Mouse (Mus musculus): ENCODE results near the gene Gpld1. TPM values are rescaled to one million over a fixed set of nuclear protein-coding genes. Genes with fewer than 3 reads are reported as not detected.

The Gpld1 gene
- 3.1 and 3.2 TPM in 2 replicates for polyA plus RNA-seq (2015; fragmentation: Nextera tagmentation; extraction: Ambion mirVana)

DNA sequence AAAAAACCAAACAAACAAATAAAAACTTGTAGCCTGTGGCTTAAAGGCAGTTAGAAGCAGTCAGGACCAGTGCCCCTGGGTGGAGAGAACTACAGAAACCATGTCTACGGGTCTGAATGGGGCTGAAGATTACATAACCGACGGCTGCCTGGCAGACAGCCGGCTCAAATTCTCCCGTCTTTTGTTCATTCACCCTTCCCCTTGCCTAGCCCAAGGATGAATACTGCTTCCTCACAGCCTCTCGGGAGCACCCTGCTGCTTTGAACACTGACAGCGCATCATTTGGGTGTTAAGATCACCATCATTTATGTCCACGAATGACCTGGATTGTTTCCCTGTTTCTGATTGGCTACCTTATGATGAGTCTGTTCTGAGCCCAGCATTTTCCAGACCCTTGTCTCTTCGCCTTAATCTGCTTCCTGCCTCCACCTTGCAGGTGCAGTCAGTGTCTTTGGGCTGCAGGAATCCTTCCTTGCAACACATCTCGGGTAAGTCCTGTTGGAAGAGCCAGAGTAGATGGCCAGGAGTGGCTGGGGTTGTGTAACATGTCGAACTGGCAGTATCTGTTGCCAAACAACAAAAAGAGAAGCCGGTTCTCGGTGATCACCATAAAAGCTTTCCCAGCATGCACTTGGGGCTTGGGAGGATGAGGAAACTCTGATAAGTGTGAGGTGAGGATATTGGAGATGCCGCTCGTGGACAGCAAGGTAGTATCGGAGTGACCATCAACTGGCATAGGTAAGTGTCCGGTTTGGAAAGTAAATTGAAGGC, at the start of gene Gpld1:
TSS of gene Gpld1 (plus strand) at position 641 of the 771 bp plus-strand sequence.
- peaks cover 9% of the 10 kb centered on the region for H3K4me1 ChIP-seq
- no peaks in the 10 kb centered on the region for H3K36me3 ChIP-seq
- H3K27ac ChIP-seq, result no peak within 1 kb of the TSS
- no peaks in the 10 kb centered on the region for H3K27me3 ChIP-seq (replicated peaks)
- H3K4me3 ChIP-seq (replicated peaks), result no peak within 1 kb of the TSS
- 59% methylated on average over 17 of the region's 17 CpGs for WGBS
- H3K9me3 ChIP-seq, result no peaks in the 10 kb centered on the region
- no peak within 1 kb of the TSS for H3K9ac ChIP-seq
- H3K4me2 ChIP-seq, result no peak within 1 kb of the TSS
- ATAC-seq (ENCODE audit: insufficient read depth, low FRiP score, low read depth), result no peak

DNA sequence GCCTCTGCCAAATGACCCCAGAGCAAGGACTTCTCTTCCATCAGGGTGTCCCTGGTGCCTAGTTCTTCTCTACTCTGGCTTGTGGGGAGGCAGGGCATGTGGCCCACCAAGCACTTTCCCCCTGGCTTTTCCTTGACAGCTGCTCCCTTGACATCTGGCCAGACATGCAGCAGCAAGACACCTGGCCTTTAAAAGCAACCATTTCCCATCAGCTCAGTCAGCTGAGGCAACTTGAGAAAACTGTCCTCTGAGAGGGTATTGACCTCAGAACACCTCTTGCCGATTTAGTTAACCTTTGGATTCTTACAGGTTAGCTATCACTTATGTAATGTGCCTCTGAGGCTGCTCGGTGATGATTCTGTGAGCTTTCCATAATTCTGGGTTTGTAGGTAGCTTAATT, 49.1 kb upstream of the Gpld1 start:
- no peak overlapping the region for H3K9ac ChIP-seq
- no peaks in the 10 kb centered on the region for H3K36me3 ChIP-seq
- no peak overlapping the region for H3K4me3 ChIP-seq (replicated peaks)
- H3K4me2 ChIP-seq, result no peak overlapping the region
- ATAC-seq (ENCODE audit: insufficient read depth, low FRiP score, low read depth), result no peak
- no peaks in the 10 kb centered on the region for H3K9me3 ChIP-seq
- H3K27ac ChIP-seq, result no peak overlapping the region
- 71% methylated on average over 2 of the region's 2 CpGs for WGBS
- no peaks in the 10 kb centered on the region for H3K4me1 ChIP-seq
- H3K27me3 ChIP-seq (replicated peaks), result no peaks in the 10 kb centered on the region

DNA sequence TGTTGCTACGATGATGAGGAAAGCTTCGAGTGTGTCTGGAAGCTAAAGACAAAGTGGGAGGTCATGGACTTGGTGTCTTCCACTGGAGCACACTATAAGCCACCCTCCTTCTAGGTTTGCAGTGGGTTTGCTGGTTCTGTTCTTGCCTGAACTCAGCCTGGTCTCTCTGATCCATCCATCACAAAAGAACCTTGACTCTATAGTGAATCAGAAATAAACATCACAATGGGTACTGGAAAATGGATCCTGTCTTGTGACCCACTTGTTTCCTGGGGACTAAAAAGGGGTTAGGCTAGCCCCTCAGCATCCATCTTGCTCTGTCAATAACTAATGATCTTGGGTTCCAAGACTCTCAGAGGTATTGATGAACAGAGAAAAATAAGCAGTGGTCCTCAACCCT, 41.0 kb upstream of the Gpld1 start:
- no peak for ATAC-seq (ENCODE audit: insufficient read depth, low FRiP score, low read depth)

DNA sequence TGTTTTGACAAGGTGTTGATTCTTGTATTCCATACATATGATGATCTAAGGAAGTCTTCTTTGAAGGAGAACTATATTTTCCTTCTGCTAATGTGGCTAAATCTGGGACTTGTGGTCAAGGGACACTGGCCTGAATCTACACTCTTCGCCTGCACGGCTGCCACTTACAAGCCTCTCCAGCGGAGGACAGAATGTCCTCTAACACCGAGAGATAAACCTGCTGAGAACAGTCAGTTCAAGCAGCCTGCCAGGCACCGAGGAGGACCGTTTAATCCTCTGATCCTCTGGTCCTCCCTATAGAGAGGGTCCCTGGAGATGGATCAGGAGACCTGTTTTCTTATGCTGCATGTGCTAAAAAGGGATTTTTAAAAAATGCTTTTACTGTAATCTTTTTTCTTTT, 39.5 kb upstream of the Gpld1 start:
- no peaks in the 10 kb centered on the region for H3K27me3 ChIP-seq (replicated peaks)
- H3K9me3 ChIP-seq, result no peaks in the 10 kb centered on the region
- H3K36me3 ChIP-seq, result no peaks in the 10 kb centered on the region
- H3K4me3 ChIP-seq (replicated peaks), result no peak overlapping the region
- no peak overlapping the region for H3K4me2 ChIP-seq
- WGBS, result 84% methylated on average over 6 of the region's 6 CpGs
- H3K9ac ChIP-seq, result no peak overlapping the region
- ATAC-seq (ENCODE audit: insufficient read depth, low FRiP score, low read depth), result no peak
- no peaks in the 10 kb centered on the region for H3K4me1 ChIP-seq
- no peak overlapping the region for H3K27ac ChIP-seq

More for the DNA sequence above, 41.0 kb upstream of the Gpld1 start:
- H3K4me1 ChIP-seq, result no peaks in the 10 kb centered on the region
- no peaks in the 10 kb centered on the region for H3K27me3 ChIP-seq (replicated peaks)
- no peaks in the 10 kb centered on the region for H3K36me3 ChIP-seq
- no peak overlapping the region for H3K9ac ChIP-seq
- H3K4me2 ChIP-seq, result no peak overlapping the region
- no peak overlapping the region for H3K4me3 ChIP-seq (replicated peaks)
- 92% methylated on average over 2 of the region's 2 CpGs for WGBS
- H3K9me3 ChIP-seq, result no peaks in the 10 kb centered on the region
- no peak overlapping the region for H3K27ac ChIP-seq

DNA sequence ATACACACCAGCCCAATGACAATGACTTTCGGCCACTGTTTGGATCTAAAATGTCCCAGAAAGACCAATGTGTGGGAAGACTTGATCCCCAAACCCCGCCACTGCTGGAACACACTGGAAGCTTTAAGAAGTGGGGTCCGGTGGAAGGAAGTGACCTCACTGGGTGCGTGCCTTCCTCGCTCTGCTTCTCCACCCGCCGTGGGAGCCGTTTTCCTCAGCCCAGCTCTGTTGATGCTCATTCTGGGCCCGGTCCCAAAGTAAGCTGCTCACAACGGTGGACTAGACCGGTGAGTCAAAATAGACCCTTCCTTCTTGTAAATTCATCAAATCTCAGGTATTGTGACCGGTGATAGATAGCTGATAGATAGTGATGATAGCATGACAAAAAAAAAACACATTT, 37.5 kb upstream of the Gpld1 start:
- Histone ChIP-seq H3K9me3 (no peaks in the 10 kb centered on the region), H3K27me3 (replicated peaks) (no peaks in the 10 kb centered on the region), H3K4me3 (replicated peaks) (no peak overlapping the region), H3K4me1 (no peaks in the 10 kb centered on the region), H3K27ac (no peak overlapping the region), H3K9ac (no peak overlapping the region), H3K4me2 (no peak overlapping the region), H3K36me3 (no peaks in the 10 kb centered on the region)
- no peak for ATAC-seq (ENCODE audit: insufficient read depth, low FRiP score, low read depth)
- WGBS, result 90% methylated on average over 12 of the region's 12 CpGs

DNA sequence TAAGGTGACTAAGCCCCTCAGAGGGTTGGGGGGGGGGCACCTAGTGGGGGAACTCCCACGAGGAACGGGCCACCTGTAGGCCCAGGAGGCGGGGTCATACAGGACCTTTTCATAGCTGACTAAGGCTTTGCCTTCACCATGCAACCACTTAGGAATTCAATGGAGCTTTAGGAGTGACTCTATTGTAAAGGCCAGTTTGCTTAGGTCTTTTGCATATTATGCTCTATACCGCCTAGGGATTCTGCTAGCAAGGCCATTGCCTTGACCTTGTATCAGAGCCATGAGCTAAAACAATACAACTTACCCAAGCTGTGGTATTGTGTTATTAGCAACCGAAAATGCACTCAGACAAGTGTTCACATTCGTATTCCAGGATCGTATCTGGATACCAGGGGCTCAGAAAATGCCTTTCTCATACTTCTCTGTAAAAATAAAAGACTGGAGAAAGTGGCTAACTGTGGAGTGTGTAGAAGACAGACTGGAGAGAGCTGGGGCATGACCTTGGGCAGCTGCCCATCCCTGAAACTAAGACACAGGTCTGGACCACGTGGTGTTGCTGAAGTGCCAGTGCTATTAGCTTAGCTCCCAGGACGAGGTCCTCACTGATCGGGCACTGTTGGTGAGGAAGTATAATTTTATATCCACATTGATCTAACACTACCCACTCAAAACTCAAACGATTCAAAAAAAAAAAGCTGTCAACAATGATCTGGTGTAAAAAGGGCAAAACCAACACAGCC, 36.0 kb upstream of the Gpld1 start:
- Histone ChIP-seq H3K9ac (no peak overlapping the region), H3K4me3 (replicated peaks) (no peak overlapping the region), H3K4me2 (no peak overlapping the region), H3K4me1 (no peaks in the 10 kb centered on the region), H3K27ac (no peak overlapping the region), H3K27me3 (replicated peaks) (no peaks in the 10 kb centered on the region), H3K9me3 (no peaks in the 10 kb centered on the region), H3K36me3 (no peaks in the 10 kb centered on the region; the same call in 1 of the 2 replicates)
- ATAC-seq (ENCODE audit: insufficient read depth, low FRiP score, low read depth), result no peak
- WGBS, result 81% methylated on average over 11 of the region's 11 CpGs

DNA sequence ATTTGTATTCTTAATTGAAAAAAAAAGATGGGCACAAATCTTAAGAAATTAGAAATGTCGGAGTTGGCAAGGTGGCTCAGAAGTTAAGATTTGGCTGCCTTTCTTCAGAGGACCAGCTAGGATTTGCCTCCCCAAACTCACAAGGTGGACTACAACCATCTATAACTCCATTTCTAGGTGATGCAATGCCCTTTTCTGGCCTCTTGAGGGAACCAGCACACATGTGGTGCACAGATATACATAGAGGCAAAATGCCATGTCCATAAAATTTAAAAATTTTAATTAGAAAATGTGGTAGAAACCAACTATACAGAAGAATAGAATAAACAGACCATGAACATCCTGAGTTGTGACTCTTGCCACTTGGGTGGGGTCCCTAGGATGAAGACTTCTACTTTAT, 33.8 kb upstream of the Gpld1 start:
- Histone ChIP-seq H3K4me1 (no peaks in the 10 kb centered on the region), H3K4me3 (replicated peaks) (no peak overlapping the region), H3K36me3 (no peaks in the 10 kb centered on the region; the same call in 1 of the 2 replicates), H3K9me3 (no peaks in the 10 kb centered on the region), H3K4me2 (no peak overlapping the region), H3K27me3 (replicated peaks) (no peaks in the 10 kb centered on the region), H3K9ac (no peak overlapping the region), H3K27ac (no peak overlapping the region)
- WGBS, result 95% methylated on average over 1 of the region's 1 CpGs
- ATAC-seq (ENCODE audit: insufficient read depth, low FRiP score, low read depth), result no peak

DNA sequence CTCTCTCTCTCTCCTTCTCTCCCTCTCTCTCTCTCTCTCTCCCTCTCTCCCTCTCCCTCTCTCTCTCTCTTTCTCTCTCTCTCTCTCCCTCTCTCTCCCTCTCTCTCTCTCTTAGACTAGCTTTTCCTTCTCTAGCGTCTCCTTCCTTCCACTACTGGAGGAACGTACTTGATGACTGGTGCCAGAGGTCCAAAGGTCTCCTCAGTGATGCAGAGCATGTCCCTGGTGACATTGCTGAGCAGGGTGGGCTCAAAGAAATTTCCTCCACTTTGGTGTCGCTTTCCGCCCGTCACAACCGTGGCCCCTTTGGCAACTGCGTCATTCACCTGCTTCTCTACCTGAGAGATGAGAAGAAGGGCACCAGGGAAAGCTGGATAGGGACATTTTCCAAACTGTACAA, 29.4 kb upstream of the Gpld1 start:
- Histone ChIP-seq H3K27ac (no peak overlapping the region), H3K4me1 (no peaks in the 10 kb centered on the region), H3K4me2 (no peak overlapping the region), H3K9me3 (no peaks in the 10 kb centered on the region), H3K4me3 (replicated peaks) (no peak overlapping the region), H3K27me3 (replicated peaks) (no peaks in the 10 kb centered on the region), H3K36me3 (no peaks in the 10 kb centered on the region; the same call in 1 of the 2 replicates), H3K9ac (no peak overlapping the region)
- no peak for ATAC-seq (ENCODE audit: insufficient read depth, low FRiP score, low read depth)
- 91% methylated on average over 7 of the region's 7 CpGs for WGBS

DNA sequence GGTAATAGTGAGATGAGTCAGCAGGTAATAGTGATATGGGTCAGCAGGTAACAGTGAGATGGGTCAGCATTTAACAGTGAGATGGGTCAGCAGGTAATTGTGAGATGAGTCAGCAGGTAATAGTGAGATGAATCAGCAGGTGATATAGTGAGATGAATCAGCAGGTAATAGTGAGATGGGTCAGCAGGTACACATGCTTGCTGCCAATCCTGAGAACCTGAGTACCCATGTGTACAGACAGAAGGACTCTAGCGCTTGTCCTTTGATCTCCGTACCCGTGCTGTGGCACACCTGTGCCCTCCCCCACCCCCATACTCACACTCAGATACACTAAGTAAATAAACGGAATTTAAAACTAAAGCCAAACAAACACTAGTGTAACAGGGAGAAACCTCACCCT, 28.0 kb upstream of the Gpld1 start:
- no peak overlapping the region for H3K27ac ChIP-seq
- ATAC-seq (ENCODE audit: insufficient read depth, low FRiP score, low read depth), result peak; percentile 43; the same call in 1 of the 2 replicates

DNA sequence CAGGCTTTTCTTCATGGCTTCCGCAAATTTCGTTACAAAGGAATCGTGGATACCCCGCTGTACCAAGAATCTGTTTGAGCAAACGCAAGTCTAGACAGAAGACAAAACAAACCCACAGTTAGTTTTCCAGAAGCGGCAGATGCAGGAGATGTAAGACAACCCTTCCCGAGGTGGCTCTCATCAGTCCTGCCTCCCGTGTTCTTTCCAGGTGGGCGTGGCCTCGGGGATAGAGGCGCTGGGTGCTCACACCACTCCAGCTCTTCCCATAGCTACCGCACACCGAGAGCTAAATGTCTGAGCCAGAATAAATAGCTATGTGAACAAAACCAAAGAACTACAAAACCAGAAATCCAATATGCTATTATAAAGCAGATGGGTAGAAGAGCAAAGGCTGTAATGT, 27.1 kb upstream of the Gpld1 start:
- Histone ChIP-seq H3K4me1 (no peaks in the 10 kb centered on the region), H3K36me3 (no peaks in the 10 kb centered on the region; the same call in 1 of the 2 replicates), H3K4me2 (no peak overlapping the region), H3K27me3 (replicated peaks) (no peaks in the 10 kb centered on the region), H3K4me3 (replicated peaks) (no peak overlapping the region), H3K9me3 (no peaks in the 10 kb centered on the region), H3K27ac (no peak overlapping the region), H3K9ac (no peak overlapping the region)
- 65% methylated on average over 13 of the region's 13 CpGs for WGBS
- ATAC-seq (ENCODE audit: insufficient read depth, low FRiP score, low read depth), result no peak

More for the DNA sequence above, 28.0 kb upstream of the Gpld1 start:
- H3K9me3 ChIP-seq, result no peaks in the 10 kb centered on the region
- no peak overlapping the region for H3K4me2 ChIP-seq
- no peaks in the 10 kb centered on the region; the same call in 1 of the 2 replicates for H3K36me3 ChIP-seq
- no peaks in the 10 kb centered on the region for H3K27me3 ChIP-seq (replicated peaks)
- no peak overlapping the region for H3K4me3 ChIP-seq (replicated peaks)
- H3K4me1 ChIP-seq, result no peaks in the 10 kb centered on the region
- no peak overlapping the region for H3K9ac ChIP-seq
- 76% methylated on average over 4 of the region's 4 CpGs for WGBS

DNA sequence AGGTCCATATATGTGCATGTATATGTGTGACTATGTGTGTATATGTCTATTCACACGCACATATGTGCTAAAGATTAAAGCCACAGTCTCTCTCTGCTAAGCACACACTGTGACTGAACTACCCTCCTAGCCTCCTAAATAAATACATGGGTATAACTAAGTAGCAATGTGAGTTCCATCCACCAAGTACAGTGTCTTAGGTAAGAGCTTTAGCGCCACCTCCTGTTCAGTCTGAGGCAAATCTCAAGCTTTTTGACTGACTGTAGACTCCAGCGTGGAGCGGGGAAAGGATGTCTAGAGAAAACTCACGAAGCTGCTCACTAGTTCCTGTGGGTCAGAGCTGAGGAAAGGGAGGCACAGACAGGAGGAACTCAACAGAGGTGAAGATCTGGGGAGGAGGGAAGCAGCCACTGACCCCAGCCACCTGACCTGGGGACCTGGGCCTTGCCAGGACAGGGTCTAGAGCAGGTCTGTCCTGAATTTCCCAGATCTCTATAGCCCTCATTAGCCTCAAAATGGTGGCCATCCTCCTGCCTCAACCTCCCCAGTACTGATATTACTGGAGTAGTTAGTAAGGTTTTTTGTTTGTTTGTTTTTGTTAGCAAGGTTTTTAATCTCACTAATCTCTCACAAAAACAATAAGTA, 22.5 kb upstream of the Gpld1 start:
- Histone ChIP-seq H3K4me2 (no peak overlapping the region), H3K36me3 (peaks cover 13% of the 10 kb centered on the region; the same call in 1 of the 2 replicates), H3K4me3 (replicated peaks) (no peak overlapping the region), H3K9ac (no peak overlapping the region), H3K9me3 (no peaks in the 10 kb centered on the region), H3K27me3 (replicated peaks) (no peaks in the 10 kb centered on the region), H3K4me1 (no peaks in the 10 kb centered on the region), H3K27ac (no peak overlapping the region)
- peak; percentile 58; the same call in 1 of the 2 replicates for ATAC-seq (ENCODE audit: insufficient read depth, low FRiP score, low read depth)
- 28% methylated on average over 5 of the region's 5 CpGs for whole genome bisulfite sequencing

DNA sequence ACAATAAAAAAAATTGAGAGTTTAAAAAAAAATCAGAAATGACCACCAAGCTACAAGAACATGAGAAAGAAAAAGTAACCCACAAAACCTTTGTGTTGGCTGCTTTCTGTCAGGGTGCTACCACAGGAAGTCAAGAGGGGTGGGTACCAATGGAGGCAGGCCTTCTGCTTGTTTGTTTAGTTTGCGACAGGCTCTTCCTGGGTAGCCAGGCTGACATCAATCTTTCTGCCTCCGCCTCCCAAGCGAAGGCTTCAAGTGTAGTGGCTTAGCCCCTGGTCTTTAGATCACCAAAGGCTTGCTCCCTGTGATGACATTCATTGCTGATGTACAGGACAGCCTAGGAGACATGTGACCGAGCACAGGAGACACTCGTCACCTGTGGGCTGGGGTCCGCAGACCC, 21.7 kb upstream of the Gpld1 start:
- Histone ChIP-seq H3K27me3 (replicated peaks) (no peaks in the 10 kb centered on the region), H3K4me2 (no peak overlapping the region), H3K4me3 (replicated peaks) (no peak overlapping the region), H3K36me3 (peaks cover 17% of the 10 kb centered on the region; the same call in 1 of the 2 replicates), H3K27ac (no peak overlapping the region), H3K4me1 (no peaks in the 10 kb centered on the region), H3K9ac (no peak overlapping the region), H3K9me3 (no peaks in the 10 kb centered on the region)
- 60% methylated on average over 6 of the region's 6 CpGs for WGBS
- ATAC-seq (ENCODE audit: insufficient read depth, low FRiP score, low read depth), result no peak
